Mouse (Mus musculus) heart, postnatal 0 days (tissue): Measurements from ENCODE around the gene Ldhc.

Experiments
- CTCF ChIP-seq: IDR thresholded peaks from 2 replicates; pipeline ENCODE4 v1.5.1; 2016; ENCODE audit warnings: antibody characterized with exemption, control low read depth, low read depth
- EP300 ChIP-seq: IDR thresholded peaks from 2 replicates; pipeline ENCODE4 v1.6.1; 2016; ENCODE audit warnings: antibody characterized with exemption, low read depth

- TF ChIP-seq EP300 (no peak), CTCF (no peak)
Observed at GRCm38 (mm10) chr7:46852666-46853065, 8.3 kb upstream of the Ldhc start.
